Mouse (Mus musculus) heart, postnatal 36 days (tissue): ENCODE results near the gene Hist1h2bk. TPM values are rescaled to one million over a fixed set of nuclear protein-coding genes. Genes with fewer than 3 reads are reported as not detected.
"Not testable (repeated sequence)": the region's sequence is repeated elsewhere in the genome, so short reads cannot be mapped to it uniquely, and the experiment has no call there.

Experiments
- DNase-seq, 2 experiments: peaks; one replicate each; pipeline ENCODE4 v3.0.0; 2021 to 2022
- intact Hi-C: fragments of 180-260 bp; cut with DNase I; formaldehyde crosslinking; loops from one replicate; pipeline ENCODE4 v1.15.1; 2025
- microRNA-seq, 2 experiments: library from miRNA; unstranded; fragments of <30 nt; microRNA quantifications; one replicate each; pipeline ENCODE4 v1.2.0; 2021; ENCODE audit warnings: borderline number of aligned reads in 2 of 2
- total RNA-seq, 2 experiments: library from RNA; stranded (reverse); gene quantifications; 2 replicates each; pipeline ENCODE4 v1.2.3; 2021

The Hist1h2bk gene
- total RNA-seq, 2 experiments from 2014 or later = 23.3 to 28.1 TPM

DNA sequence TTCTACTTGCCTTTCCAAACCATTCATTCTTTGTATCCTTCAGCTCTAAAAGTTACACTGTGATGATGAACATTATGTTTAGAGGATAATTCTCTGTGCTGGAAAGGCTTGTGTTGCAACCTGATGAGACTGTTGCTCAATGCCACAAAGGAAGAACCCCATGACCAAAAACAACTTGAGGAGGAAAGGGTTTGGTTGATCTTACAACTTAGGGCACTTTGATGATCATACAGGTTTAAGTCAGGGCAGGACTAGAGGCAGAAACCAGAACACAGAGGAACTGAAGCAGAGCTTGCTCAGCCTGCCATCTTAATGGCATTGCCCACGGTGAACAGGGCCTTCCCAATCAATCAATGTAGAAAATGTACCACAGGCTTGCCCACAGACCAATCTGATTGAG is 25.8 kb downstream of the Hist1h2bk start:
- no peak for DNase-seq
- intact Hi-C loops = no loop called here

- intact Hi-C loops = no loop called here
Measured at GRCm38 (mm10) chr13:22063468-22063867, 27.8 kb downstream of the Hist1h2bk start.

DNA sequence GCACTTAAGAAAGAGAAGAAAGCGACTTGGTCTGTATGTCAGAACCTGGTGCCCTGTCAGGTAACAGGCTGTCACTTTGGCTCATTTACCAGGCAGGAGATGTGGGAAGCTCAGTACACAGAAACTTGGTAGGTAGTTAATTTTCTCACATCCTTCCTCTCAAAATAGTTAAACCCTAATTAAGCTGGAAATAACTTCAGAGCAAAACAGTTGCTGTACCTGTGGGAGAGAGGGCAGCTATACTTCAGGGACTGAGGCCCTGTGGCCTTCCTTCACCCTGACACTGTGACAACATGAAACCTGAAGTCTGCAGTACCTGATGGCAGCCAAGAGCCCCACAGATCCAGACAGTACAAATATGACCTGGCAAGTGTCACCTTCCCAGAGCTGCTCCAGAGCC is 48.5 kb downstream of the Hist1h2bk start, which contains the start of gene Vmn1r188:
Gene Vmn1r188, plus strand, starts transcription at position 301 of the 400 bp plus-strand sequence.
- DNase-seq, intact Hi-C loops: not testable (repeated sequence)

More at GRCm38 (mm10) chr13:22063468-22063867, 27.8 kb downstream of the Hist1h2bk start:
- DNase-seq = no peak

Small RNA genes within 50 kb of the gene (microRNA-seq; reads per million reads assigned to microRNA genes)
- gene Gm26300 (0 reads per million in 2 experiments), gene Gm44390 (0 reads per million in 2 experiments), gene Gm44486 (0 reads per million in 2 experiments)

Other genes with a start within 250 kb of the Hist1h2bk start
- 1 to 10 TPM; 1.0 to 2.1 TPM for gene Hist1h2an, start 248.7 kb upstream of the Hist1h2bk start, total RNA-seq
- 1 to 10 TPM; 5.4 to 5.7 TPM for gene Hist1h2bp, start 248.4 kb upstream of the Hist1h2bk start, total RNA-seq
- 10 to 100 TPM; 35.1 to 36.5 TPM for gene Hist1h2bq, start 225.7 kb upstream of the Hist1h2bk start, total RNA-seq
- not detected for gene Hist1h2ao, start 225.4 kb upstream of the Hist1h2bk start, total RNA-seq
- 10 to 100 TPM; 61.3 to 84.6 TPM for gene Hist1h4m, start 224.1 kb upstream of the Hist1h2bk start, total RNA-seq
- 1 to 10 TPM; 4.7 to 7.4 TPM for gene Hist1h4n, start 203.7 kb upstream of the Hist1h2bk start, total RNA-seq
- gene Hist1h2ap, start 202.4 kb upstream of the Hist1h2bk start, total RNA-seq = 10 to 100 TPM; 27.2 to 33.8 TPM
- 10 to 100 TPM; 35.2 to 36.8 TPM for gene Hist1h2br, start 202.1 kb upstream of the Hist1h2bk start, total RNA-seq
- under 1 TPM; 0.97 to 0.98 TPM for gene Zfp184, start 90.8 kb upstream of the Hist1h2bk start, total RNA-seq
- not detected for gene Pom121l2, start 54.7 kb upstream of the Hist1h2bk start, total RNA-seq
- gene Prss16, start 26.1 kb upstream of the Hist1h2bk start, total RNA-seq = not detected
- gene Hist1h2ah, start 302 bp upstream of the Hist1h2bk start, total RNA-seq = 10 to 100 TPM in 1 of 2 experiments, 1 to 10 TPM in 1; 2.3 to 12.5 TPM
- 10 to 100 TPM; 15.8 to 18.6 TPM for gene Hist1h4i, start 5.5 kb downstream of the Hist1h2bk start, total RNA-seq
- gene Hist1h2ag, start 7.1 kb downstream of the Hist1h2bk start, total RNA-seq = 10 to 100 TPM; 10.3 to 10.5 TPM
- gene Hist1h2bj, start 7.3 kb downstream of the Hist1h2bk start, total RNA-seq = 1 to 10 TPM; 7.2 to 9.7 TPM
- gene Vmn1r188, start 48.6 kb downstream of the Hist1h2bk start, total RNA-seq = not detected
- not detected for gene Vmn1r189, start 70.0 kb downstream of the Hist1h2bk start, total RNA-seq
- gene Vmn1r191, start 148.1 kb downstream of the Hist1h2bk start, total RNA-seq = not detected
- gene Vmn1r192, start 155.3 kb downstream of the Hist1h2bk start, total RNA-seq = not detected
- not detected for gene Vmn1r193, start 187.3 kb downstream of the Hist1h2bk start, total RNA-seq
- gene Vmn1r194, start 208.3 kb downstream of the Hist1h2bk start, total RNA-seq = not detected
- not detected for gene Vmn1r195, start 234.7 kb downstream of the Hist1h2bk start, total RNA-seq